Mouse (Mus musculus): ENCODE data around the gene Itga6.
"Not testable (repeated sequence)": the region's sequence is repeated elsewhere in the genome, so short reads cannot be mapped to it uniquely, and the experiment has no call there.

Gene Itga6

GRCm38 (mm10) chr2:71852161-71852560 lies 106.7 kb downstream of the Itga6 start:
- not testable (repeated sequence) for DNase-seq (ENCODE audit: low spot score)

DNA sequence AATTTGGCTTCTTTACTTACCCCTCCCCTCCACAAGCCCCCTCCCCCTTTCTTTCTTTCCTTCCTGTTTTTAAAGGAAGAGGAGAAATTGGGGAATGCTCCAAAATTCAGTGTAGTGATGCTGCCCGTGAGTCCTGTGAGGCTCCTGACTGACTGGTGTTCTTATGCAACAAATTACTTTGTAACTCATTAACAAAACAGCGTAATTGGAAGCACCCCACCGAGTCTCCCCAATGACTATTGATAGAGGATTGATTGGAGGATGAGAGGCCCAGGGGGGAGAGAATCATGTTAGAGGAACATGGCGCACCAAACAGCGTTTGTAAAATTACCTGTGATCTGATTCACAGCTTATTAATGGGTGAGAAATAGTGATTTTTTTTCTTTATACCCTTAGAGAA lies 109.7 kb downstream of the Itga6 start:
- DNase-seq (ENCODE audit: low spot score) = no peak

DNA sequence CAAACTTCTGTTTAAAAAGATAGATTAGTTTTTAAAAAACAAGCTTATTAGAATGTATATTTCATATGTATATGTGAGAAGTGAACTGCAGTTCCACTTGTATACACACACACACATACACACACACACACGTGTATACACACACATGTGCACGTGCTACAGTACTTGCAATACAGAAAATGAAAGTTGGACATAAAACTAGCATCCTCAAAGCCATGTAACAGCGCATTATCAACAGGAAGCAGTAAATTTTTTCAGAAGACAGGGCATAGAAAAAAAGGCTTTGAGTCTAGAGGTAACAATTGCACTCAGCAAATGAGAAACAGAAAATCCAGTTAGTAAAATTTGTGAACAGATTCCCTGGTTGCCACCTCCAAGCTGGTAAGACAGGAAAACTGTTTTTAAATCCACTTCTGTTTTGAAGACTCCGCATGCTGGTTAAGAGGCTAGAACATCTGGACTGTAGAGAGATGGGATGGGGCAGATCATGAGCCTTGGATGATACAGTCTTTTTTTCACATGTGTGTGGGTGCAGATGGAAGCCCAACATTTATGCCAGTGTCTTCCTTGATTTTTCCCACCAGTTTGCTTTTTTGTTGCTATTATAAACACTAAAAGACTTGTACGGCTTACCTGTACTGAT lies 118.2 kb downstream of the Itga6 start:
- no peak for DNase-seq (ENCODE audit: low spot score)

- no peak for DNase-seq (ENCODE audit: low spot score)
Observed at GRCm38 (mm10) chr2:71865022-71865421, 119.6 kb downstream of the Itga6 start.

GRCm38 (mm10) chr2:71865935-71866334 lies 120.5 kb downstream of the Itga6 start:
- no peak for DNase-seq (ENCODE audit: low spot score)

GRCm38 (mm10) chr2:71866565-71866964 lies 121.1 kb downstream of the Itga6 start:
- DNase-seq (ENCODE audit: low spot score) = no peak

DNA sequence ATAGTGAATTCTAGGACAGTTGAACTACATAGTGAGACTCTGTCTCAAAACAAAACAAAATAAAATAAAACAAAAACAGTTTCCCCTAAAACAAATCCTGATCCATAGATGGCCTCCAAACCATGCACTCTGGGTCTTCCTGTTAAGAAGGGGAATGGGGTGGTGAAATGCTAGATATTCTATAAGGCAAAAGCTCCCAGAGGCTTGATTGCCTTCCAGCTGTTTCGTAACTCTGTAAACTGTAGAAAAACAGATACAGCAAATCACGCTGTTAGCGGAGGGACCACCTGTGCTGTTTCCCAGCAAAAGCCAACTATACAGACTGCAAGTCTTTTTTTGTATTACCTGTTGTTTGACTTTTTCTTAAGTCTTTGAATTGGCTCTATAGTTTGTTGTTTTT lies 121.6 kb downstream of the Itga6 start:
- no peak for DNase-seq (ENCODE audit: low spot score)

DNA sequence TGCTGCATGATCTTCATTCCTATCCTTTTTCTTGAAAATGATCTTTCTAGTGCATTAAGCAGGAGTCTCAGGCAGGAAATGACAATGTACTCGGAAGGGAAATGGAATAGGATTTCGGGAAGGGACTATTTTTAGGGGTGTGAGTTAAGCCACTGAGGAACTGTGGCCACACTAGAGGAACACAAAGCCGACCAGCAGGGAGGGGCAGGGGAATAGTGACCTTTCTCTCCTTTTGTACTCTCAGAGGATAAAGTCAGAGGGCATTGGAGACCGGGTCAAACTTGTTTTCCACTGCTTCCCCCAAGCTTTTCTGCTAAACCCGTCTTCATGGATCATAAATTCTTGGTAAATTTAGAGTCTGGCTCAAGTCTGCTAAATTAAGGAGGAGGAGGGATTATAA lies 122.1 kb downstream of the Itga6 start:
- DNase-seq (ENCODE audit: low spot score) = no peak

DNA sequence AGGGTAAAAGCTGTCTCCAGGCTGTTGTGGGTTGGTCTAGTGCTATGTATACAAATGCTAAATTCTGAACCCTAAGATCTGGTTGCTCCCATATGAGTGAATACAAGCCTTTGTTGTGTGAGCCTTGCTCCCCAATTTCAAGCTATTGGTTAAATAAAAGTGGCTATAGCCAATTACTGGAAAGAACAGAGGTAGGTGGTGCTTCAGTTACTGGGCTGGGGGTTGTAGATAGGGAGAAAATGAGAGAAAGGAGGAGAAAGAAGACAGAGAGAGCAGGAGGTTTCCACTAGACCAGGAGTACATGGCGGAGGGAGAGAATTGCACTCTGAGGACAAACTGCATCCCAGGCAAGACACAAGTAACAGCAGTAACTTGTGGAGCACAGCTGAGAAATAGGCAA lies 122.8 kb downstream of the Itga6 start:
- no peak for DNase-seq (ENCODE audit: low spot score)

DNA sequence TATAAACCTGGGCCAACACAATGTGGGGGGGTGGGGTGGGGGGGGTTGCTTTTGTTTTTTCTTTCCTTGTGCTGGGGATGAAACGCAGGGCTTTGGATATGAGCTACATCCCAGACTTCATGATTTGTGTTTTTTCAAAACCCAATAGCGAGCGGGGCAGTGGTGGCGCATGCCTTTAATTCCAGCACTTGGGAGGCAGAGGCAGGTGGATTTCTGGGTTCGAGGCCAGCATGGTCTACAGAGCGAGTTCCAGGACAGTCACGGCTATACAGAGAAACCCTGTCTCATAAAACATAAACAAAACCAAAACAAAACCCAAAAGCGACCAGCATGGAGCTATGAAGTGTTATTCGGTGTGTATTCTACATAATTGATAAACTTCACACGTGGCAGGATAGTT lies 126.7 kb downstream of the Itga6 start:
- no peak for DNase-seq (ENCODE audit: low spot score)

GRCm38 (mm10) chr2:71872801-71873443 lies 127.5 kb downstream of the Itga6 start, which contains the start of gene Pdk1:
TSS of gene Pdk1 (plus strand) at chr2:71873224.
- DNase-seq (ENCODE audit: low spot score) = peak; percentile 99

GRCm38 (mm10) chr2:71873474-71874322 lies 128.3 kb downstream of the Itga6 start:
- DNase-seq (ENCODE audit: low spot score) = peak; percentile 53

- DNase-seq (ENCODE audit: low spot score) = peak; percentile 68
Observed at GRCm38 (mm10) chr2:71874422-71874821, 129.0 kb downstream of the Itga6 start.

DNA sequence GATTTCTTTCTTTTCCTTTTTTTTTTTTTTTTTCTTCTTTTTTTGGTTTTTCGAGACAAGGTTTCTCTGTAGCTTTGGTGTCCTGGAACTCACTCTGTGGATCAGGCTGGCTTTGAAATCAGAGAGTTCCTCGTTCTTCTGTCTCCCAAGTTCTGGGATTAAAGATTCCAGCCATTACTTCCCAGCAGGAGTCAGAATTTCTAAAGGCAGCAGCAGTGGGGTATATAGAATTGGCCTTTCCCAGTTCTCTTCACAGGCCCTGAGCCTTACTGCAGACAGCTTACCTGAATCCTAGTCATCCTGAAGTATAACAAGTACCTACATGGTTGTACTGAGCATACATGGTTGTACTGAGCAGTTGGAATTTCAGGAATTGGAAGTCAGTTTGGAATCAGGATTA lies 129.4 kb downstream of the Itga6 start:
- DNase-seq (ENCODE audit: low spot score) = no peak

GRCm38 (mm10) chr2:71877865-71878264 lies 132.4 kb downstream of the Itga6 start:
- DNase-seq (ENCODE audit: low spot score) = no peak

GRCm38 (mm10) chr2:71878441-71878840 lies 133.0 kb downstream of the Itga6 start:
- peak; percentile 50 for DNase-seq (ENCODE audit: low spot score)

- DNase-seq (ENCODE audit: low spot score) = no peak
Observed at GRCm38 (mm10) chr2:71878943-71879342, 133.5 kb downstream of the Itga6 start.

DNA sequence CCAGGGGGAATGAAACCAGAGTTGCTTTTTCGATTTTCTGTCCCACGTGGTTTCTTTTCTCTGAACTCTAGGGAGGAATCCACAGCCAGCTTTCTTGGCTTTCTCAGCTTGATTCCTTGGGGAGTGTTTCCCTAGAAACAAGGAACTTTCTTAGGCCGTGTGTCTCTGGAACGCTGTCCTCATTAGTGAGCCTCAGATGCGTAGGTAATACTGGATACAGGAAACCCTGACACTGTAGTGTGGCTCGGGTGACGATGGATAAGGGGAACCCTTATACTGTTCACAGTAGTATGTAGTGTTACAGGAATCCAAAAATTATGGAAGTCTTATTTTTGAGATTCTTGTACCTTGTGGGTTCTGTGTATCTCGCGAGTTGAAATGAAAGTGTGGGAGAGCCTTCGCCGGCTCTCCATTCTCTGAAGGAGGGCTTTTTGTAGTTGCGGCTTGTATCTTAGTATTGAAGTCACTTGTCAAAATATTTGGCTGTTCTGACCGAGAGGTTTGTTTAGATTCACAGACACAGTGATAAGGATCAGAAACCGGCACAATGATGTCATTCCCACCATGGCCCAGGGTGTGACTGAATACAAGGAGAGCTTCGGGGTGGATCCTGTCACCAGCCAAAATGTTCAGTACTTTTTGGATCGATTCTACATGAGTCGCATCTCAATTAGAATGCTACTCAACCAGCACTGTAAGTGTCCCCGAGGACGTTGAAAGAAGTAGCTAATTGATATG lies 137.7 kb downstream of the Itga6 start:
- DNase-seq (ENCODE audit: low spot score) = no peak

DNA sequence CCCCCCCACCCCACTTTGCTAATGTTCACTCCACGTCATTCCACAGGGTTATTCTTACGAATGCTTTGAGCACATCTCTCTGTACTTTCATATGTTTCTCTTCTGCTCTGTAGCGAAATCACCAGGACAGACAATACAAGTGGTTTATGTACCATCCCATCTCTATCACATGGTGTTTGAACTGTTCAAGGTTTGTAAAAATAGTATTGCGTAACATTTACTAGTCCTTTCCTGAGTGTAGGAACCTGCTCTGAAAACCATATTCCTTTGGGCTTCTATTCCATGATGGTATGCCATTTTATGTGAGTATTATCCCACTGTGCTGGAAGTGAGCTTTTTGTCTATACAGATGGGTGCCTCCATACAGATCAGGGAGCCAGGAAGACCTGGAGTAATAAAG lies 141.9 kb downstream of the Itga6 start:
- no peak for DNase-seq (ENCODE audit: low spot score)

DNA sequence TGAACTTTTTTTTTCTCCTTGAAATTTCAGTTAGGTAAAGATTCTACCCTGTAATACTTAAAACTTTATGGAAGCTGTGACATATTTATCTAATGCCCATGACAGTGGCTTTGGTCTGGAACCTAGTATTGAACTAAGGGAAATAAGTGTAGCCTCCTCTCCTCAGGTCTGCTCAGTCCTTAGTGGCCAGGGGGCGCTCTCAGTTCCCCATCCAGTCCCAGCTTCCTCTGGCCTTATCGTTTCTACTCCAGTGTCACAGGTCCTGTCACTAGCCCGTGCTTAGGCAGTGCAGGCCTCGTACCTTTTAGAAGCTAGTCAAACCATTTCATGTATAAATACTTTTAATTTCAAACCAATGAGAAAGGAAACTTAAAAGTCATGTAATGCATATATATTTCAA lies 143.0 kb downstream of the Itga6 start:
- no peak for DNase-seq (ENCODE audit: low spot score)

DNA sequence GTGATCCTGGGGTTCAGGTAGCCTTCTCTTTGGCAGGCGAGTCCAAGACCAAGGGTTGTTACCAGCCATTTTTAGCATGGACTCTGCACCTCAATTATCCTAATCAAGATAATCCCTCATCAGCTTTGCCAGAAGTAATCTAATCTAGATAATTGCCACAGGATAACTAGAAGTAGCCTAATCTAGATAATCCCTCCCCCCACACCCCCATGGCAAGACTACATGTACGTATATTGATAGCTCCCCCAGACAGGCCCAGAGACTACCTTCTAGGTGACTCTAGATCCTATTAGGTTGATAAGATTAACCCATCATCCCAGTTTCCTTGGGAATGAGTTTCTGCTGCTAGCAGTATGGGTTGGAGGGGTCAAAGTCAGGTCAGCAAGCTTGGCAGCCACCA lies 146.1 kb downstream of the Itga6 start:
- DNase-seq (ENCODE audit: low spot score) = no peak

DNA sequence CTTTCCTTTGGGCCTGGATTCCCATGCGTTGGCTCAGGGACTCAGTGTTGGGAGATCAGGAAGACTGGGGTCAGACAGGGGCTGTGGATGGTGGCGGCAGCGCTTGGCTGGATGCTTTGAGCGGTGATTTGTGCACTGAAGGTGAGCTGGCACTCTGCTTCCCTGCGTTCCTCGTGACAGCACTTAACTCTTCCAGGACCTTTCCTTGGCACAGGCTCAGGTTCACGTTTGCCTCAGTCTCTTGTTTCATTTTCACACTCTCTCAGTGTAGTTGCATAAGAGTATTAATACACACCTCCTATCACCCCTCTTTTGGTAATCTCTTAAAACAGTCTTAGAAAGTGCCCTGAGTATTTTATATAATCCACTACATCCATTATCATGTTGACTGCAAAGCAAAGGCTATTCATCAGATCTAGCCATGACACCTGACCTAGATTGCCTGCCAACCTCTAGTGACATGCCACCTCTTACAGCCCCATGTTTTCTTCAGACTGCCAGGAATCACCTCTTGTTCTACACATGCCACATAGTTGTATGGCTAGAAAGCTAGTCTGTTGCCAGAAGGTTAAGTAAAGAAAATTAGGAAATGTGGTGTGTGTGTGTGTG lies 147.4 kb downstream of the Itga6 start:
- DNase-seq (ENCODE audit: low spot score) = no peak
